Mouse (Mus musculus): ENCODE results near the gene Duox2.

DNA sequence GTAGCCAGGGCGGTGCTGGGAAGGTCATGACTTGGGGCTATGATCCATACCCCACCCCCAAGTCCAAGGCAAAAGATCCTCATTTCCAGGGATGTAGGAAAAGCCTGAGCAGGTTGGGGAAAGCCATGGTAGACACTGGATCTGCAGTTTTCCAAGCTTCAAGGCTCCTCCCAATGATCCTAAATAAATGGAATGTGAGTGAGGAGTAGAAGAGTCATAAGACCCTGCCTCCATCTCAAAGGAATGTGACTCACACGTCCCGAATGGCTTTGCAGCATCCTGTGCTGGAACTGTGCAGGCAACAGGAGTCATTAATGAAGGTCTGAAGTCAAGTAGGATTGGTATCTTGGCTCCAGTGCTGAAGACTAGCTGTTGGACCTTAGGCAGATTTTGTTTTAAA lies 29.7 kb upstream of the Duox2 start:
- TF ChIP-seq CTCF (IDR thresholded peaks at IDR 0.05; ENCODE audit: control insufficient read depth, insufficient read depth, insufficient read length) (no peak), MAX (IDR thresholded peaks at IDR 0.05) (no peak), MYOD1 (IDR thresholded peaks at IDR 0.05; ENCODE audit: control insufficient read depth, insufficient read length, low read depth) (no peak), MYOG (IDR thresholded peaks at IDR 0.05; ENCODE audit: control insufficient read depth, extremely low read depth, insufficient read length) (no peak), FOSL1 (IDR thresholded peaks at IDR 0.05; ENCODE audit: insufficient read depth, low read length, poor library complexity, severe bottlenecking) (no peak)

Measured in C2C12 (cell line).